Mouse (Mus musculus) gastrocnemius, adult 2 months (tissue): ENCODE measurements at regions not wholly inside any gene's neighbourhood (a gene's known extent, or its start where the extent isn't known, plus 50 kb on each side); places are given as distances from the start of the nearest gene placed in this dataset.
A peak's percentile ranks its signal among the peaks of the same experiment; 100 is the strongest.

Experiments used
- DNase-seq: peaks from one replicate; pipeline ENCODE4 v3.0.0; 2022
- H3K27ac ChIP-seq: fragments of 200-600 bp; 2 replicates; pipeline ENCODE4 v1.8.1; 2022; ENCODE audit warnings: mild to moderate bottlenecking
- H3K4me3 ChIP-seq: fragments of 200-600 bp; 2 replicates; pipeline ENCODE4 v1.8.1; 2022; ENCODE audit warnings: mild to moderate bottlenecking, moderate library complexity
- CTCF ChIP-seq: fragments of 200-600 bp; IDR thresholded peaks from 2 replicates; pipeline ENCODE4 v1.8.1; 2022; ENCODE audit warnings: antibody characterized with exemption, mild to moderate bottlenecking, moderate library complexity
- intact Hi-C: fragments of 180-260 bp; cut with DNase I; formaldehyde crosslinking; loops from one replicate; pipeline ENCODE4 v1.15.1; 2025

- Histone ChIP-seq H3K4me3 (no peak overlapping the region), H3K27ac (no peak overlapping the region)
- DNase-seq, result no peak
- TF ChIP-seq CTCF, result no peak
- intact Hi-C loops, result no loop called here
Observed at GRCm38 (mm10) chr6:100517662-100518061, 153.3 kb downstream of the Shq1 start.

GRCm38 (mm10) chr6:100512676-100513075 is 158.3 kb downstream of the Shq1 start:
- peak; percentile 67 for TF ChIP-seq CTCF
- intact Hi-C loops, result no loop called here
- DNase-seq, result peak; percentile 38
- H3K4me3 ChIP-seq, result no peak overlapping the region
- no peak overlapping the region for H3K27ac ChIP-seq

- TF ChIP-seq CTCF, result no peak
- intact Hi-C loops, result no loop called here
- no peak overlapping the region for H3K4me3 ChIP-seq
- H3K27ac ChIP-seq, result no peak overlapping the region
- DNase-seq, result no peak
Observed at GRCm38 (mm10) chr6:100510676-100511075, 160.3 kb downstream of the Shq1 start.

- H3K4me3 ChIP-seq, result no peak overlapping the region
- no peak for TF ChIP-seq CTCF
- intact Hi-C loops, result no loop called here
- DNase-seq, result no peak
- H3K27ac ChIP-seq, result no peak overlapping the region
Observed at GRCm38 (mm10) chr6:100505506-100506247, 165.3 kb downstream of the Shq1 start.

- no peak for TF ChIP-seq CTCF
- DNase-seq, result peak; percentile 50
- Histone ChIP-seq H3K4me3 (no peak overlapping the region), H3K27ac (no peak overlapping the region)
- intact Hi-C loops, result no loop called here
Observed at GRCm38 (mm10) chr6:100502961-100503782, 167.8 kb downstream of the Shq1 start.

- no peak for DNase-seq
- TF ChIP-seq CTCF, result no peak
- Histone ChIP-seq H3K4me3 (no peak overlapping the region), H3K27ac (no peak overlapping the region)
- intact Hi-C loops, result no loop called here
Observed at GRCm38 (mm10) chr6:100502139-100502538, 168.8 kb downstream of the Shq1 start.

GRCm38 (mm10) chr6:100500741-100501140 is 170.2 kb downstream of the Shq1 start:
- no peak for TF ChIP-seq CTCF
- DNase-seq, result peak; percentile 23
- intact Hi-C loops, result no loop called here
- Histone ChIP-seq H3K27ac (no peak overlapping the region), H3K4me3 (no peak overlapping the region)

- Histone ChIP-seq H3K27ac (no peak overlapping the region), H3K4me3 (no peak overlapping the region)
- intact Hi-C loops, result no loop called here
- TF ChIP-seq CTCF, result no peak
- DNase-seq, result no peak
Observed at GRCm38 (mm10) chr6:100500060-100500459, 170.9 kb downstream of the Shq1 start.

GRCm38 (mm10) chr6:100498861-100499271 is 172.1 kb downstream of the Shq1 start:
- intact Hi-C loops, result no loop called here
- no peak for TF ChIP-seq CTCF
- H3K27ac ChIP-seq, result no peak overlapping the region
- H3K4me3 ChIP-seq, result no peak overlapping the region
- DNase-seq, result no peak

GRCm38 (mm10) chr6:100498126-100498525 is 172.8 kb downstream of the Shq1 start:
- no peak for DNase-seq

GRCm38 (mm10) chr6:100496135-100496534 is 174.8 kb downstream of the Shq1 start:
- no peak overlapping the region for H3K27ac ChIP-seq
- DNase-seq, result no peak
- TF ChIP-seq CTCF, result no peak
- no peak overlapping the region for H3K4me3 ChIP-seq
- intact Hi-C loops, result no loop called here

More at GRCm38 (mm10) chr6:100498126-100498525, 172.8 kb downstream of the Shq1 start:
- Histone ChIP-seq H3K27ac (no peak overlapping the region), H3K4me3 (no peak overlapping the region)
- no peak for TF ChIP-seq CTCF
- intact Hi-C loops, result no loop called here

- Histone ChIP-seq H3K27ac (no peak overlapping the region), H3K4me3 (no peak overlapping the region)
- TF ChIP-seq CTCF, result no peak
- DNase-seq, result no peak
- intact Hi-C loops, result no loop called here
Observed at GRCm38 (mm10) chr6:100495131-100495530, 175.8 kb downstream of the Shq1 start.

- no peak for DNase-seq
- intact Hi-C loops, result no loop called here
- Histone ChIP-seq H3K27ac (no peak overlapping the region), H3K4me3 (no peak overlapping the region)
- TF ChIP-seq CTCF, result no peak
Observed at GRCm38 (mm10) chr6:100493558-100493957, 177.4 kb downstream of the Shq1 start.

GRCm38 (mm10) chr6:100491811-100492210 is 179.1 kb downstream of the Shq1 start:
- intact Hi-C loops, result no loop called here
- no peak for TF ChIP-seq CTCF
- Histone ChIP-seq H3K4me3 (no peak overlapping the region), H3K27ac (no peak overlapping the region)
- DNase-seq, result no peak
